Mouse (Mus musculus) cerebellum, adult 8-10 months (tissue): ENCODE data around the gene Dnajc30.
A peak's percentile ranks its signal among the peaks of the same experiment; 100 is the strongest.
"Not testable (repeated sequence)": the region's sequence is repeated elsewhere in the genome, so short reads cannot be mapped to it uniquely, and the experiment has no call there.

Experiments used
- DNase-seq: peaks from one replicate; pipeline ENCODE4 v3.0.0; 2022

Dnajc30 gene

DNA sequence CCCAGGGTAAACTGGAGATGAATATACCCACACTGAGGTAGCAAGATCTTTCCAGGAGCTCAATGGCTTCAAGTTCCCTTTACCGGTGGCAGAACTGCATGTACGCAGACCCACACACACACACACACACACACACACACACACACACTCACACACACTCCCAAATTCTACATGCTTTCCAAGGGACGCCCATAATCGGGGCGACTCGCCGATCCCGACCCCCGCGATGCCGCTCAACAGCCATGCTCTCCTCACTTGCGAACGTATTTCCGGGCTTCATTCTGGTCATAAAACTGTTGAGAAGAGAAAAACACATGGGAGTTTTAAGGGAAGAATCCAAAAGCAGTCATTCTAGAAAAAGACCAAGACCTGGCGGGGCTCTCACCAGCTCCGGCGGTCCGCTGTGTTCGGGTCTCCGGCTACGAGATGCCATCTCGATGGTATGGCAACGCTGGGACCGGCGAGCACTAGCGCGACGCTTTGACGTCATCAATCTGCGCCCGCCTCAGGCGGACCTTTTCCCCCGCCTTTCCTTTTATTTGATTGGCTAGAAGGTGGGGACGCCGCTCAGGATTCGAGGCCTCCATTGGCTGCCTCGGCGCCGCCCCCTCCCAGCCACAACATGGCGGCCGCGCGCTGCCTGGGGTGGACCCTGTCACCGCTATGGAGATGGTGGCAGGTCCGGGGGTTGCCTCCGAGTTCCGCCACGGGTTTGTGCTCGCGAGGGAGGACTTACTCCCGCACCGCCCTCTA lies at the start of gene Dnajc30:
TSS of gene Dnajc30 (plus strand) at position 574 of the 753 bp plus-strand sequence.
- DNase-seq, result peak; percentile 96

DNA sequence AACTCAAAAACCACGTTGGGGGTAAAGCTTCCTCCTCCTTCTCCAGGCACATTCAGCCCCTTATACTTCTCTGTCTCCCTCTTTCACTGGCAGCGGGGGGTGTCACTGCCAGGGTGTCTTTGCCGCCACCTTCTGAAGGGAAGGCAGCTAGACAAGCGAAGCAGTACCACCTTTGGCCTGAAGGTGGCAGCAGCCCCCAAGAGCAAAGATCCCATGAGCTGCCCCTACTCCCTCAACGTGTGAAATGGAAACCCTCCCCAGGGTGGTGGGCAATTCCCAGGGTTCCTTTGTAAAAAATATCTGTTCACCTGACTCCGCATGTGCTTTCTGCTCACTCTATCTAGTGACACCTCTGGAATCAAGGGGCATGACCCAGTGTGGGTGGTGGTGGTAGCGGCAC lies 48.5 kb upstream of the Dnajc30 start:
- peak; percentile 88 for DNase-seq

DNA sequence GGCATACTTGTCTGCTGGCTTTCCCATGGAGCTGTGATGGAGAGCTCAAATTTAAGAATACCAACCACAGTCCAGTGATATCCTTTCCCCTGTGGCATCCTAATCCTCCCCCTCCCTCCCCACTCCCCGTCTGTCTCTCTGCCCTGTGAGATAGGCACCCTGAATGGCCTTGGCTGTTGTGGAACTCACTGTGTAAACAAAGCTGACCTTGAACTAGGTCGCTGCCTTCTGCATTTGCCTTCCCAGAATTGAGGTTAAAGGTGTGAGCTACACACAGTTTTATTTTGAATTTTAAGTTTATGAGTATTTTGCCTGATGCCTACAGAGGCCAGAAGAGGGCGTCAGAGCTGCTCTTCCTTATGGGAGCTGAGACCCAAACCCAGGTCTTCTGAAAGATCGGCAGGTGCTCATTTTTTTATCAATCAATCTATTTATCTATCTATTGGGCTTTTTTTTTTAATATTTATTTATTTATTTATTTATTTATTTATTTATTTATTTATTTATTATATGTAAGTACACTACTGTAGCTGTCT lies 47.7 kb upstream of the Dnajc30 start:
- DNase-seq, result no peak

DNA sequence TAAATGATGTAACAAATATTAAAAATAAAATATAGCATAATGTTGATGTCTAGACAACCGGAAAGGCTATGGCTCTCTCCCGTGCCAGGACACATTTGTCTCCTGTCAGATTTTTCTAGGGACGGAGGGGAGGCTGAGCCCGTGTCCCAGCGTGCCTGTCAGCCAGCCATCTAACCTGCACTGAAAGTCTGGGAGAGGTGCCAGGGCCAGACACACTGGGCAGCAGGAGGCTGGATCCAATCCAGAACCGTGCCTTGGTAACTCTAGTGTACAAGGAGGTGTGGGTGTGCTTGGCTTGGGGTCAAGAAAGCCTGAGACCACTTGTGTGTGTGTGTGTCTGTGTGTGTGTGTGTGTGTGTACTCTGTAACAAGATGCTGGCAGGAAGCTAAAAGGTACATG lies 42.2 kb upstream of the Dnajc30 start:
- peak; percentile 92 for DNase-seq

DNA sequence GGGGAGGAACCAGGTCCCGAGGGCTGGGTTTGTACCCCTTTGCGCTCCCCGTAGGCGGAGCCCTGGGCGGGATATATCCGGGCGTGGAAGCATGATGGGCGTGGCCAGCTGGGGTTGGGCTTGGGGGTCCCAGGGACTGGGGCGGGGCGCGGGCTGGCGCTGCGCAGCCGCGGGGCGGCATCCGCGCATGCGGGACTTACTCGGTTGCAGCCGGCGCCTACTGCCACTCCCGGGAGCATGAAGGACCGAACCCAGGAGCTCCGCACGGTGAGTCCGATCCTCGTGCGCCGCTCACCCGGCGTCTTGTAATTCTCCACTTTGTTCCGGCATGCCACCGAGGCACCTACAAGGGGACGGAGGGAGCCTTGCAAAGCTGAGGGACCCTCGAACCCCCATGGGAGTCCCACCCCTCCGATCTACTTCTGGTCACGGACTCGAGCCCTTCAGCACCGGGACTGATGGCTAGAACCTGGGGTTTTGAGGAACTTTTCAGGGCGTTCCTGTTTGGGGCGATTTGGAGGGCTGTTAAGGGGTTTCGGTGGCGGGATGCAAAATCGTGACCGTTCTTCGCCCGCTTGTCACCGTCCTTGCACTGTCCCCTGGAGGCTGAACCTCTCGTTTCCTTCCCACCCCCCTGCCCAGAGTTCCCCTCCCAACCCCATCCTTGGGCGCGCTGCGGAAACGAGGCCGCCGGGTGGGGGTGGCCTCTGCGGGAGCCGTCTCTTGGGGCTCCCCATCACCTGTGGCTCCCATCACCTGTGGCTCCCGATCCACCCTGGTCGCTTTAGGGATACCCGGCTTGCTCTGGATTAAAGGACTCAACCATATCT lies 40.4 kb upstream of the Dnajc30 start, which contains the start of gene Stx1a:
TSS of gene Stx1a (plus strand) at position 139 of the 830 bp plus-strand sequence.
- peak; percentile 49 for DNase-seq

DNA sequence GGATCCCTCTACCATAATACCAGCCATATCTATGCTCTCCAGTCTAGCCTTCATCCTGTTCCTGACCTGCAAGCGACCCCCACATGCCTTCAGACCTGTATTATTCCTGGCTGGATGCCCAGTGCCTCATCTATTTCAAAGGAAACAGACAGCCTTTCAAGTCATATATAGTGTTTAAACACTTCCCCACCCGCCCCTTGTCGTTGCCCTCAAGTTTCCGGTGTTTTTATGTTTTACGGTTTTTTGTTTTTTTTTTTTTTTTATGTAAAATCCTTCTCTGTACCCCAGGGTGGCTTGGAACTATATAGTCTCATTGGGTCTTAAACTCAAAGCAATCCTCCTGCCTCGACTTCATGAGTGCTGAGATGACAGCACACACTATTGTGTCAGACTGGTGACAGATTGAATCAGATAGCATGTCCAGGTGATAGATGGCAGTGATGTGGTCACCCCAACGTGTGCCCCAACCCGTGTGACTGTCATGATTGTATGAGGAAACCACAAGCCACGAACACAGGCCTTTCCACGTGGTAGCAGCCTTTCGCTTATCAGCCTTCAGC lies 39.3 kb upstream of the Dnajc30 start:
- DNase-seq, result no peak

DNA sequence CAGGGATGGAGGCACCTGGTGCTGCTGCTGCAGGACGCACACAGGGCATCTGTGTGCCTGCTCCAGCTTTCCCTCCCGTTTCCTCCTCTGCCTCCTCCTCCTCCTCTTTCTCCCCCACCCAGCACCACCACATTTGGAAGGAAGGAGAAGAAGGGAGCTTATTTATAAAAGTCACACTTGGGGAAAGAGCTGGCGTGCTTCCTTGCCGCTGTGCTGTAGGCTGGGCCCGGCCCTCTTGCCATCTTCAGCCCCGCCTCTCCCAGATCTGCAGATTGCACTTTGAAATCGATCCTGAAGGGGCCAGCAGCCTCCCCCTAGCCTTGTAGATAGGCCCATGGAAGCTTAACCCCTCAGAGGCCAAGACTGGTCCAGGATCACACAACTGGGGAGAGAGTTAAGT lies 38.1 kb upstream of the Dnajc30 start:
- DNase-seq, result no peak

DNA sequence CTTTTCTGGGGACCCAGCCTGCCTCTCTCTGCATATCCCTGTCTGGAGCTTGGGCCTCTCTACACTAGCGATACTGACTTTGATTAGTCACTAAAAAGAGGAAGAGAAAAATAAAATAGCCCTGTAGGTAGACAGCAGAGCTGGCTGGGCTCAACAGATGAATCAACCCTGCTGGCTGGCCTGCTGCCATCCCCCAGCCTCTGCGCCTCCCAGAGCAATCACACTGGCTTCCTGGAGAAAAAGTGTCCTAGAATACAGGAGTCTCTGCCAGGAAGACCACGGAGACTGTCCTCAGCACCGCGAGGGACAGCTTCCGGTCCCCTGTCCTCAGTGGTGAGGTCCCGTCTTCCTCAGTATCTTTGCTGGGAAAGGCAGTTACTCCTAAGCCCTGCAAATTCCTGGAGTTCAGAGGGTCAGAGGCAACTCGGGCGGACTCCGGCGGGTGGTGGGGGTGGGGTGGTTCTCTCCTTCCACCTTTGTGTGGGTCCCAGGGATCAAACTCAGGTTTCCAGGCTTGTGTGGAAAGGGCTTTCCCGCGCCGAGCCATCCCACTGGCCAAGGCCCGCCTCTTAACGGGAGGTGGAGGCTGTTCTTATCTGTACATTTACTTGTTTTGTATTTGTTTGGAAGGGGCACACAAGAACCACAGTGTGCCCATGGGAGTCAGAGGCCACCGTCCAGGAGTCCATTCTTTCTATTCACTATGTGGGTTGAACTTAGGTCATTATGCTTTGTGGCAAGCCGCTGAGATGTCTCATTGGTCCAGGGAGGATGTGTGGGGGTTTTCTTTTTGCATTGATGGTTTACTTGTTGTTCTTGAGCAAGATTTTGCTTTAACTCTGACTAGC lies 34.8 kb upstream of the Dnajc30 start:
- DNase-seq, result peak; percentile 65

DNA sequence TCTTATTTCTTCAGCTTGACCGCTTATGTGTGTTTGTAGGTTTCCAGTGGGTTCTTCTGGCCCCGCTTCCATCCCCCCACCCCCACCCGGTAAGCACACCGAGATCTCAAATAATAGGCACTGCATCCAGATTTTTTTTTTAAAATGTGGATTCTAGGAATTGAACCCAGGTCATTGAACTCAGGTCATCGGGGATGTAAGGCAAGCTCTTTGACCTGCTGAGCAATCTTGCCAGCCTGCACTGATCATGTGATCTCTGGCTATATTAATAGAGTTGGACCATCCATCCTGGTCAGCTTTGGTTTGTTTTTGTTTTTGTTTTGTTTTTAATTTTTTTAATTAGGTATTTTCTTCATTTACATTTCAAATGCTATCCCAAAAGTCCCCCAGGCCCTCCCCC lies 31.4 kb upstream of the Dnajc30 start:
- no peak for DNase-seq

DNA sequence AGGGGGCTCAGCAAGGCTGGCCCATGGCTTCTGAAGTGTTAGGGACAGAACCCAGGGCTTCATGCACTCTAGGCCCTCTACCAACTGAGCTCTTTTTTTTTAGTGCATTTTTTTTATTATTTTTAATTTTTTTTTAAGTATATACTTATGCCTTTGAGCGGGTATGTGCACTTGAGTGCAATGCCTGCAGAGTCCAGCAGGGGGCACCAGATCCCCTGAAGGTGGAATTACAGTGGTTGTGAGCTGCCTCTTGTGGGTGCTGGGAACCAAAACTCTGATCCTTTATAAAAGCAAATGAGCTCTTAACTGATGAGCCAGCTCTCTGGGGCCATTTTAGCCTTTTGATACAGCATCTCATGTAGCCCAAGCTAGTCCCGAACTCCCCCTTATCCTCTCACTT lies 29.4 kb upstream of the Dnajc30 start:
- no peak for DNase-seq

DNA sequence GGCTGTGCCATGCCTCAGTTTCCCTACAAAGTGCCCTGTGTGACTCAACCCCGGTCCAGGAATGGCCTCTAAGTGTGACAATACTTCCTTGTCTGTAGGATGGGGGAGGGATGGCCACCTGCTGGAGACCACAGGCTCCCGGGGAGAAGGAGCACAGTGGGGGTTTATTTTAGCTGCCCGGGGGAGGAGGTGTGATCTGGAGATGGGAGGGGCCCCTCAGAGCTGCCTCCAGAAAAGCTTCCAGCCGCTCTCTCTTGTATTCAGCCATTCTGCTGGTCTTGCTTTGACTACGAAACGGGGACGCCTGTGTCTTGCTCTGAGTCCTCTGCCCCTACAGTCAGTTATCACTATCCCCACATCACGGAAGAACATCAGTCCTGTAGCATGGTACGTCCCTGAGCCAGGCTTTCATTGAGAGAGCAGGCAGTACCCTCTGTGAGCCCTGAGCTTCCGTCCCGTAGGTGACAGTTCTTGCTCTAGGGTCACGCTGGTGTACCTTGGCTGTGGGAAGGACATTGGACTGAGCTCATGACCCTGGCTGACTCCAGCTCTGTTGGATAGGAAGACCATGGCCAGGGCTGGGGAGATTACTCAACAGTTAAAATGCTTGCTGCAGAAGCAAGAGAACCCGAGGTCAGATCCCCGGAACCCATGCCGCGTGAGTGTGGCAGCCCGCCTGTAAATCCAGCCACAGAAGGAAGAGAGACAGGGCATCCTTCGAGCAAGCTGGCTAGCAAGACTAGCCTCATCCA lies 28.2 kb upstream of the Dnajc30 start:
- no peak for DNase-seq

DNA sequence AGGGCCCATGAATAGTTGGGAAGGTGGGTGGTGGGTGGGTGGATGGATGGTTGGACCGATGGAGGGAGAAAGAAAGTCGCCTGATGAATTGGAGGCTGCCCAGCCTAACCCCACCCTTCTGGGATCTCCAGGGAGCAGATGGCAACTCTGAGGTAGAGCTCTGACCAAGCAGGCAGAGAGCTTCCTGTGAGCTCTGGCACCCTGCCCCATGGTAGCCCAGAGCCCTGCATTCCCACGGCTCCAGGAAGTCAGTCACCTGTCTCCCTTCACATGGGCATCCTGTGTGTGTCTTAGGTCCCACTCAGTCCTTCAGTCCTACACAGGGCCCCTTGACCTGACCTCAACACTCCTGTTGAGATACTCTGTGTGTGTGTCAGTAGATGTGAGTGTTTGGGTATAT lies 26.1 kb upstream of the Dnajc30 start:
- DNase-seq, result no peak

DNA sequence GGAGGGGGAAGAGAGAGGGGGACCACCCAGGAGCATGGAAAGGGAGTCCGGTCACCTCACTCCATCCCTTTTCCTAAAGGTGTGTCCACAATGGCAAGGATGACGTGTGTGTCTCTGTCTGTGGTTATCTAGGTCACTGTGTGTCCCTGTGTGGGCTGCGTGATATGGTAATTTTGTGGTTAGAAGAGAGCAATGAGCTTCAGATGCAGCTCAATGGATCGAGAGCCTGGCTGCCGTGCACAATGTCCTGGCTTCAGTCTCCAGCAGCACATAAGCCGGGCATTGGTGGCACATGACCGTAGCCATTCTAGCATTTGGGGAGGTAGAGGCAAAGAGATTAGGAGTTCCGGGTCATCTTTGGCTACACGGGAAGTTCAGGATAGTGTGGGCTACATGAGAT lies 24.5 kb upstream of the Dnajc30 start:
- no peak for DNase-seq

DNA sequence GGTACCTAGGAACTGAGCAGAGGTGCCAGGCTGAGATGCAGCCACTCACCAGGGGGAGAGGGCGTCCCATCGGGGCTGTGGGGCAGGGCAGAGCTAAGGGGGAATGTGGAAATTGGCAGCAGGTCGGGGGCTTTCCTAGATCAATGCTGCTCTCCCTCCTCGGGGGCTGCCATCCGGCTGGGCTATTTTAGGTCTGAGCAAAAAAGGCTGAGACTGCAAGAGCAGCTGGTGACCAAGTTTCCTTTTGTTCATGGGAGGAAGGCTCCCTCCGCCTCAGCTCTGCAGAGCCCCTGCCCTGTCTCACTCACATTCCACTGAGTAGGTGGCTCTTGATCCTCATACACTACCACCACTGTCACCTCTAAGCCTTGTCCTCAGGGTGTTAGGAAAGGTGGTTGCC lies 23.9 kb upstream of the Dnajc30 start:
- DNase-seq, result no peak

DNA sequence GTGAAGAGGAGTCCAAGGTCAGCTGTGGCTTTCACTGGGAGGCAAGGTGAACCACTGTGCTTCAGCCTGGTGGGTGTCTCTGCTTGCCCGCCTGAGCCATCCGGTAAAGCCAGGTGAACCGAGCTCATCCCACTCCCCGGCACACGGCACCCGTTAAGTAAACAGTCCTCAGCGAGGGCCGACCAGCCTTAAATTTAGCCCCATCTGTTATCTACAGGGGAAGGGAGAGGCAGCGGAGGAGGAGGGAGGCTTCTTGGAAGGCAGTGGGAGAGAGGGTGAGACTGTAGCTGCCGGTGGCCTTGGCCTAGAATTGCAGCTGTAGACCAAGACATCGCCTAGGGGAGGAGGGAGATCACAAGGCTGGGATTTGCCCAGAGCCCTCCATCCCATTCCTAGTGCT lies 23.2 kb upstream of the Dnajc30 start:
- DNase-seq, result no peak

DNA sequence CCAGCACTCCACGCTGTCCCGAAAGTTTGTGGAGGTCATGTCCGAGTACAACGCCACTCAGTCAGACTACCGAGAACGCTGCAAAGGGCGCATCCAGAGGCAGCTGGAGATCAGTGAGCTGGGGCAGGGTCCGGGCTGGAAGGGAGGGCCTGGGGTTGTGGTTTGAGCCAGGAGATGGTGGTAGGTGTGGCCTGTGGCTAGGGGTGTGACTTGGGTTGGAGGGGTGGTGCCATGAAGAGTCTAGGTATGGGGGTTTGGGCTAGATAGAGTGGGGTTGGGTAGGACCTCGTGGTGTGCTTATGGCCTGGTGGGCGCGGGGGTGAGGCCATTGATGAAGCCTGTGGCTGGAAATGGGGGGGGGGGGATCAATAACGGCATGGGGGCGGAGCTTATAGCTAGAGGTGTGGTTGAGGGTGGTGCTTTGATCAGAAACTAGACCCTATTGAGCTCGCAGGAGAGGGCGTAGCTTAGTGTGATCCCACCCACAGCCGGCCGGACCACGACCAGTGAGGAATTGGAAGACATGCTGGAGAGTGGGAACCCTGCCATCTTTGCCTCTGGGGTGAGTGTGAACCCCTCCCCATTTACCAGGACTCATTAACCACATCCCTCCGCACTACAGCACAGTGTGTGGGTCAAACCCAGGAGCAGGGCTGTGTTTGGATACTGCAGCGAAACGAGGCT lies 21.8 kb upstream of the Dnajc30 start:
- no peak for DNase-seq

DNA sequence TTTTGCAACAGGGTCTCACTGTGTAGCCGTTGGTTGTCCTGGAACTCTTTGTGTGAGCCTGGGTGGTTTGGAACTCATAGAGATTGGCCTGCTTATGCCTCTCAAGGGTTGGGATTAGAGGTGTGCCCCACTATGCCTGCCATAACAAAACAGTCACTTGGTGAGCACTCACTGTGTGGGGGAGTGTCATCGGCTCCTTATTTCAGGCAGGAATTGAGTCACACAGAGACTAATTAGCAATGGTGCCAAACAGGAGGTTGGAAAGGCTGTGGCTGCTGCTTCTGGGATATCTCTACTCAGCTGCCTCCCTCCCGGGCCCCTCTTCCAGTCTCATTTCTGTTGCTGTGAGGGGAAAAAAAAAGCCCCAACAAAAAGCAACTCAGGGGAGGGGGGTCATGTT lies 19.4 kb upstream of the Dnajc30 start:
- no peak for DNase-seq

DNA sequence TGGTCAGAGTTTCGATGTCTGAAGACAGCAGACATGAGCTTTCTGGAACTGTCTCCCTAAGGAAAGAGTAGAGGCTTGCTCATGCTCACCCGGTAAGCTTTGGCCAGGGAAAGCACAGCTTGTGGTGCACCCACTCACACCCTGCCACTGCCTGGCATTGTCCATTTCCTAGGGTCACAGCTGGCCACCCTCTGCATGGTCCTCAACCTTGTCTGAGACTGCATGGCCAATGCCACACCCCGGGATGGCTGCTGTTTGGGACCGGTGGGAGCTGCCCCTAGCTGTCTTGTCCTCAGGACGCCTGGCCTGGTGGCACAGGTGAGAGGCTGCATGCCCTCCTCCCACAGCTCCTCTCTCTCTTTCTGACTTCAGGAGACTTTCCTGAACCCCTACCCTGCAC lies 15.5 kb upstream of the Dnajc30 start:
- no peak for DNase-seq

DNA sequence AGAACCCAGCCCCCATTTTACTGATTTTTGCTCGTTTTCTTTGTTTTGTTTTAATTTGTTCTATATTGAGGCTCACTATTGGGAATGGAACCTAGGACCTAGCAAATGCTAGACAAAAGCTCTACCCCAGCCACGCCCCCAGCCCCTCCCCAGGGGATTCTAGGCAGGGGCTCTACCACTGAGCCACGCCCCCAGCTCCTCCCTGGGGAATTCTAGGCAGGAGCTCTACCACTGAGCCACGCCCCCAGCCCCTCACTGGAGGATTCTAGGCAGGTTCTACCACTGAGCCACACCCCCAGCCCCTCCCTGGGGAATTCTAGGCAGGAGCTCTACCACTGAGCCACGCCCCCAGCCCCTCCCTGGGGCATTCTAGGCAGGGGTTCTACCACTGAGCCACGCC lies 14.7 kb upstream of the Dnajc30 start:
- DNase-seq, result not testable (repeated sequence)

DNA sequence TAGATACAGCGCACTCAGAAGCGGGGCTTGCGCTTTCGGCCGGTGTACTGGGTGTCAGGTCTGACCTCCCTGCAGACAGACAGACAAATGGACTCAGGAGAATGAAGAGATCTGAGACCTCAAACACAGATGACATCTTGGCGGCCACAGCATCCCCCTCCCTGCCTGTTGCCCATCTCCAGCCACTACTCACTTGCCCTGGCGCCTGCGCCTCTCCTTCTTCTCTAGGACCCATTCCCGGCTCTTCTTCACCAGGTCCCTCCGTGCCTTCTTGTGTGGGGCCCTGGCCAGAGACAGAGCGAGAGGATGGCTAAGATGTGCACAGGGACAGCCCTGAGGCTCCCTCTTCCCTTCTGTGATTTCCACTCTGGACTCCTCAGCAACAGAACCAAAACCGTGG lies 10.6 kb upstream of the Dnajc30 start:
- DNase-seq, result no peak

DNA sequence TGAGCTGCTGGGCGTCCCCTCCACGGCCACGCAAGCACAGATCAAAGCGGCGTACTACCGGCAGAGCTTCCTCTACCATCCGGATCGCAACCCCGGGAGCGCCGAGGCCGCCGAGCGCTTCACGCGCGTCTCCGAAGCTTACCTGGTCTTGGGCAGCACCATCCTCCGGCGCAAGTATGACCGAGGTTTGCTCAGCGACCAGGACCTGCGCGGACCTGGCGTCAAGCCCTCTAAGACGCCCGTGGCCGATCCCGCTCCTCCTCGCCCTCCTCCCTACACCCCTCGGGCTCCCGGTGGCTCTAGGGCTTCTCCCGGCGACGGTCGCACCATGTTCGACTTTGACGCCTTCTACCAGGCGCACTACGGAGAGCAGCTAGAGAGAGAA lies 372 bp downstream of the Dnajc30 start:
- DNase-seq, result no peak
